Mouse (Mus musculus) lung, adult 18-20 months (tissue): ENCODE measurements at regions not wholly inside any gene's neighbourhood (a gene's known extent, or its start where the extent isn't known, plus 50 kb on each side); places are given as distances from the start of the nearest gene placed in this dataset.

Source experiments
- DNase-seq, 2 experiments: peaks; one replicate each; pipeline ENCODE4 v3.0.0; 2022; ENCODE audit warnings: mixed read lengths in 2 of 2

DNA sequence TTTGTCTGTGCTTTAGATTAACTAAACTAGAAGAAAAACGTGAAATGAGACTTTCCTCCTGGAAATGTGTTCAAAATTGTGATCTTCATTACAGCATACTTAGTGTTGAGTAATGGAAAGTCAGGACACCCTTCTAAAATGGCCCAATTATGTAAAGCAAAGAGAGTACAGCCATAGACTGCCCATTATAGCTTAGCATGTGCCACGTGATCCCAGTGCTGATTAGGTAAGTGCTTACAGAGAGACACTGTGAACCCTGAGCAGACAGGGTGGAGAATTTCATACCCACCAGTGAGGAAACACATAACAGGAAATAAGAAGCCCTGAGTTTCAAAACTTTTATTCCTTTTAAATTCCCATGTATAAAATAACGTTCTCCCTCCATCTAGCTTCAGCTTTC is 587.3 kb upstream of the Nrsn1 start:
- peak; percentile 15 to 21 for DNase-seq

DNA sequence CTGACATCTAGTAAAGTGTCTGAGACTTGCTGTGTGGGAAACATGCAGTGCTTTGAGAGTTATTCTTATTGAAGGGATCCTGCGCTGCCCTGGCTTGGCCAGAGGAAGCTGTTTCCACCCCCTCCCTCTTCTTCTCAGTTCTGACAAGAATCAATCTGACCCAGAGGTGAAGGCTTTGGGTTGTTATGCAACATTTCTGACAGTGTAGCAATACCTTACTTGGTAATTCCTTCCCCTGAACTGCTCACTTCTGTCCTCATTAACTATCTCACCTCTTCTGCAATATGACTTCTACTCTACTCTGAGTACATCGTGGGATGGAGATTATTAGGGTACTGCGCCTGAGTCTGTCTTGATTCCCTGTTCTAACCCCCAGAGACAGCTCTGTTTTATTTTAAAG is 586.8 kb upstream of the Nrsn1 start:
- peak in 1 of 2 experiments; percentile 10 for DNase-seq

DNA sequence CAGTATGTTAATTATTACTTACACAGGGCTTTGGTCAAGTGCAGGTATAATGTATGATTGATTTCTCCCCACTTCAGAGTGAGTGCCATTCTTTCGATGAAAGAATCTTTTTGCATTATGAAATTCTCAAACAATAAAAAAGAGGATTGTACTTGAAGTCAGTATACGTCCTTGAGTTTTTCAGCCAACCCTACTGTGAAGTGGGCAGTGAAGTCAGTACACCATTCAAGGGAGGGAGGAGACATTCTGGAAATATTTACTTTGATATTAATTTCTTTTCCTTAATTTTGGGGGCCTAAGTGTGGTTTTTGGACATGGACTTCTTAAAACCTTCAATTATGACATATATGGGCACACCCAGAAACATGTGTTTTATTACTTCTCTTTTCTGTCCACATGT is 586.2 kb upstream of the Nrsn1 start:
- no peak for DNase-seq

GRCm38 (mm10) chr13:25848156-25848555 is 577.9 kb upstream of the Nrsn1 start:
- no peak for DNase-seq

DNA sequence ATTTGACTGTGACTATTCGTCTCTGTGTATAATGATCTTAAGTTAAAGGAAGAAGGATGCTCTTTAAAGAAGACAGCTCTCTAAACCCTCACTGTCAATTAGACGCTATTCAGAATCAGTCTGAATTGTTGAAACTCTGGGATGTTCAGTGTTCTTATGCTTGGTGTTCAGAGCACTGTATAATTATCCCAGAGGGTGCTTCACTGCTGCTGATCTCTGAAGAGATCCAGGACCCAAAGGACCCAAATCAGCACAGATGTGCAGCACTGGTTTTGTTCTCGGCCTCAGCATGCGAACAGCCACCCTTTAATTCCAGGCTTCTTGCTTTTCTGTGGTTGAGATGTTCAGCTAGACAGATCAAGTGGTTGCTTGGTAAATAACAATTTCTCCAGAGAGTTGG is 567.9 kb upstream of the Nrsn1 start:
- no peak for DNase-seq

DNA sequence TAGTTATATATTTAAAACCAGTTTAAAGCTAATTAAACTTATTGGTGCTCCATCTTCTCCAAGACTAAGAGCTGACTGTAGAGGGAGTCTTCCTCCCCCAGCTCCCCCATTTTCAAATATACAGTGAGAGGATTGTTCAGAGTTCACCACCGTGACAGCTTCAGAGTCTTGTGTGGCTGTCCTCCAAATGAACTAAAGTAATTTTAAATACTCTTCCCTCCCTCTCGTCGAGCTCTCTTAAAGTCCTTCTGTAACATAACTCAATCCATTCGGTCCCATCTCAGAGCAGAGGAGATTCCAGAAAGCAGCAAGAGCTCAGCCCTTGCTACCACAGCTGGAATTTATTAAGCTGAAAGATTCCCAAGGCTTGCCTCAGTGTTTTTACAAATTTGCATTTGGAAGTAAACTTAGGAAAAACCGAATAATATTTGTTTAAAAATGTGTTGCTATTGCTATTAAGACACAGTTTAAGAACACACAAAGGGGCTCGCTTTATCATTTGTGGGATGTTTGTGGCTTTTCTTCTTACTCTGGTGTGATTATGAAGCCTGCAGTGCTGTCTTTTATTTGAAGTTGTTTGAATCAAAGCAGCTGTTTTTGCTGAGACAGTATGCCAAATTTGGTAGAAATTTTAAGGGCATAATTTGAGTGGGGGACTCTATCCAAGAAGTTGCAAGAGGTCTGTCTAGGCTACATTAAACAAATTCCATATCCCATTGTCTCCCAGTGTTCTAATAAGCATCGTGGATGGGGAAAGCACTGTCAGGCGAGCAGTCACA is 559.0 kb upstream of the Nrsn1 start:
- DNase-seq, result no peak

DNA sequence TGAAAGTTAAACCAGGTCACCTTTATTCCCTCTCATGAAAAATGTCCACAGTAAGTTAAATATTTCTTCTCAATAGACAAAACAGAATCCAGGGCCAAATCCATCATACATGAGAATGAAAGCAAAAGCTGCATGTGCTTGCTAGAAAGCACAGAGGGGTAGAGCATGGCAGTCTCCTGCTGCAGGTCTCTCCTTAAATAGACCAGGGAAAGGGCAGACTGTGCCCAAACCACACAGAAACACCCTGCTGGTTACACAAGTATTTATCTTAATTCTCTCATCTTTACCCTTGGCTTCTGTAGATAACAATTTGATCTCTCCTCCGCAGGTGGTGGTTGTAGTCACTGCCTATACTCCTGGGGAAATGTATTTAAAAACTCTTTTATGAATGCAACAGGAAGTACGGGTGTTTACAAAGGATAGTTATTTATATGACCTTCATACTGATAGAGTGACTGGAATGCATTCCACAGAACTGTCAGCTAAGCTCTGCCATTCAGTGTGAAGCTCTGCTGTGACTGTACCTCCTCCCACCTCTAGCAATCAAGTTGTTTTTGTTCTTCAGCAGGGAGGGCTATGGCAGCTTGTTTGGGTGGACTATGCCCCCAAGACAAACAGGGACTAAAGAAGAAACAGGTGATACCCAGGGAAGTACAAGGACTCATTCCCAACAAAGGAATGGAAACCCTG is 538.4 kb upstream of the Nrsn1 start:
- no peak for DNase-seq

- no peak for DNase-seq
Observed at GRCm38 (mm10) chr13:25793216-25793803, 523.0 kb upstream of the Nrsn1 start.

DNA sequence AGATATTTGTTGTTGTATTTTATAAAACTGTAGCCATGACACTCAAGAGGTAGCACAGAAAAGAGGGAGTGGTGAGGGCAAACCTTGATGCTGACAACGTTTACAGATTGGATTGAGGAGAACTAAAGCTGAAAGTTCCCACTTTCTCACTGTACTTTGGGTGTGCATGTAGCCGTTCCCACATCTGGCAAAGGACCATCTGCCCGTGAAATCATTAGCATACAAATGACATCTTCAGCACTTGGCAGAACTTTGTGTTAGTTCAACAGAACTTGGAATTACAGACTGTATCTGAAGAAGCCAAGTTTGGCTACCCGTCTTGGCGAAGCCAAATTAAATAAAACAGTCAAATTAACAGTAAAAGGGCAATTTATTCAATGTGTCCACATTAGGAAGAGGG is 510.9 kb upstream of the Nrsn1 start:
- peak in 1 of 2 experiments; percentile 3 for DNase-seq

DNA sequence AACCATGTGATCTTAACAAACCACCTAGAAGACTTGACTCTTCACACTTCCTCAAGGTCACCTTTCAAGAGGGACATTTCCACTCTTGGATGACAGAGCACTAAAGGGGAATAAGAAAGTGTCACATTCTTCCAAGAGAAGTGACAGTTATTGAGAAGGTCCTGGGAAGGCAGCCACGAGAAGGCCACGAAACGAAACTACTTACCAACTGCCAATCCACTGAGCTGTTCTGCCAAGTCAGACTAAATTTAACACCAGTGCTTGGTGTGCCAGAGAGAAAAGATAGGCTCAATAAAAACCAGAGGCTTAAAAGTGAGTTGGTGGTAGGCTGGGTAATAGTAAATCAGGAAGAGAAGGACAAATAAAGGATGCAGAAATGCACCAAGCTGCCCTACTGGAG is 507.4 kb upstream of the Nrsn1 start:
- DNase-seq, result no peak

DNA sequence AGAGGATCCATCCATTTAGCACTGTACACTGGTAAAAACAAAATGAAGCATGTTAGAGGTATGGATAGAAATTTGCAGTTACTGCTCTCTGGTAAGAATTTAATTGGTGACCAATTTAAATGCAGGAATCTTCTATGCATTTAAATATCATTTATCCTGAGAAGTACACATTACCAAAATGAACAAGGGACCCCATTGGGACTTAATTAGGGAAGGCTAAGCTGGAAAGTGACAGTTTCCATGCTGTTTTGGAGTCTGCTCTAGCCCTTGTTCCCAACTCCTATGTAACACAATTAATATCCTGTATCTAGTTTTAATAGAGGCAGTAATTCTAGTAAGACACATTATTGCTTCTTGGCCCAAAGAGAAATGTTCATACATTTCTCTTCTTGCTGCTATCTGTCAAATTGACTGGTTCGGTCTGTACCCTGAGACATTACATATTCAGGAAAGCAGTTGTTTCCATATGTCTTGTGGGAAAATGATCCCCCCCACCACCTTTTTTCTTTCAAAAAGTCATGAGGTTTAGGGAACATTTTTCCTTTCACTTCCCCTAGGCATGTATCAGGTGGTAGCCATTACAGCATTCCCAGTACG is 504.4 kb upstream of the Nrsn1 start:
- no peak for DNase-seq

GRCm38 (mm10) chr13:25754515-25755105 is 484.3 kb upstream of the Nrsn1 start:
- DNase-seq, result no peak

- DNase-seq, result no peak
Observed at GRCm38 (mm10) chr13:25751409-25751777, 481.1 kb upstream of the Nrsn1 start.

DNA sequence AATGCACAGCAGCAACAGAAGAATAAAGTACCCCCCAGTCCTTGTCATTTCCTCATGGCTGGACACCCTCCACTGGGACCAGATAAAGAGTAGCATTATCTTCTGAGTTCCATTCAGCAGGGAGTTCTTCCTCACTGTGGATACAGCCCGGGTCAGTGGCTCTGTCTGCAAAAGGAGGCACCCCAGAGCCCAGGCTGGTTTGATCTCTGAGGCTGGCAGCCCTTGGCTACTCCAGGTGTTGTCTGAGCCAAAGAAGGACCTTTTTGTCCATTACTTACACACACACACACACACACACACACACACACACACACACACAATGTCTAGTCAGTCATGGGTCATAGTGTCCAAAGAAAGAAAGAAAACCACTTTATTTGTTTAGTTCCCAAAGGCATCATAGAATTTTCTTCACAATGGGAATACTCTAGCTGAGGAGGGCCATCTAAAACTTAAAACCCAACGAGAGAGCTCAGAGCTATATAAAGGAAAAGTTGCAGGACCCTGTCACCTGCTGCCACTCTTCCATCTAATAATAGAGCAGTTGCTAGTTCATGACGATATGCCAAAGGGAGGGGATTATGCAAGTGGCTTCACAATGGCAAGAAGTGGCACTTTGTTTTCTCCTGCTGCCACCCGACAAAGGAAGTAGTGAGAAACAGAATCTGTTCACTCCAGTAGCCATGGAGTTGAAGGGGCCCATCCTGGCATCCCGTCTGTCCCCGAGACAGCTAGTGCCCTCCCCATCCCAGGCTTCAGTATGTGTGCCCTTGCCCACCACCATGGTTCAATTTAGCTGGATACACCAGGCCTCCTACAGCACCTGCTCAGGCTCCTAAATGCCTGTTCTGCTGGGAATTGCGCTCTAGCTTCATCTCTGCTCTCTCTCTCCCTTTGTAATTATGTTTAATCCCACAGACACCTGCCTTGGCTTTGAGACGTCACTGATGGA is 480.4 kb upstream of the Nrsn1 start:
- DNase-seq, result no peak

- no peak for DNase-seq
Observed at GRCm38 (mm10) chr13:25738601-25739000, 468.3 kb upstream of the Nrsn1 start.

- no peak for DNase-seq
Observed at GRCm38 (mm10) chr13:25729327-25729892, 459.1 kb upstream of the Nrsn1 start.

- DNase-seq, result no peak
Observed at GRCm38 (mm10) chr13:25727504-25728095, 457.3 kb upstream of the Nrsn1 start.

- DNase-seq, result no peak
Observed at GRCm38 (mm10) chr13:25722595-25723525, 452.6 kb upstream of the Nrsn1 start.

- no peak for DNase-seq
Observed at GRCm38 (mm10) chr13:25700965-25701364, 430.7 kb upstream of the Nrsn1 start.

GRCm38 (mm10) chr13:25695956-25696355 is 425.7 kb upstream of the Nrsn1 start:
- DNase-seq, result no peak
